Mouse (Mus musculus) heart, adult 2 months (tissue): ENCODE results near the gene Med28.

Source experiments
- CTCF ChIP-seq: fragments of 200-600 bp; IDR thresholded peaks from 2 replicates; pipeline ENCODE4 v1.8.1; 2022; ENCODE audit warnings: antibody characterized with exemption, mild to moderate bottlenecking, moderate library complexity
- EP300 ChIP-seq: fragments of 200-500 bp; IDR thresholded peaks from 2 replicates; pipeline ENCODE4 v1.6.1; 2011; ENCODE audit warnings: low read depth, low read length, control low read depth; ENCODE audit not compliant: insufficient read depth
- POLR2A ChIP-seq: fragments of 200-500 bp; IDR thresholded peaks from 2 replicates; pipeline ENCODE4 v1.6.1; 2011; ENCODE audit warnings: mild to moderate bottlenecking, low read depth, low read length, control low read depth; ENCODE audit not compliant: insufficient read depth

GRCm38 (mm10) chr5:45480066-45480465, 40.0 kb upstream of the Med28 start:
- TF ChIP-seq CTCF (no peak), EP300 (no peak), POLR2A (no peak)
